Mouse (Mus musculus): ENCODE data around the gene Olfr1513. TPM values are rescaled to one million over a fixed set of nuclear protein-coding genes. Genes with fewer than 3 reads are reported as not detected.
"Not testable (repeated sequence)": the region's sequence is repeated elsewhere in the genome, so short reads cannot be mapped to it uniquely, and the experiment has no call there.

Olfr1513 gene
- not detected for total RNA-seq (2021)
- long read RNA-seq, experiment 1: 0 reads
- long read RNA-seq, experiment 2: 0 reads

DNA sequence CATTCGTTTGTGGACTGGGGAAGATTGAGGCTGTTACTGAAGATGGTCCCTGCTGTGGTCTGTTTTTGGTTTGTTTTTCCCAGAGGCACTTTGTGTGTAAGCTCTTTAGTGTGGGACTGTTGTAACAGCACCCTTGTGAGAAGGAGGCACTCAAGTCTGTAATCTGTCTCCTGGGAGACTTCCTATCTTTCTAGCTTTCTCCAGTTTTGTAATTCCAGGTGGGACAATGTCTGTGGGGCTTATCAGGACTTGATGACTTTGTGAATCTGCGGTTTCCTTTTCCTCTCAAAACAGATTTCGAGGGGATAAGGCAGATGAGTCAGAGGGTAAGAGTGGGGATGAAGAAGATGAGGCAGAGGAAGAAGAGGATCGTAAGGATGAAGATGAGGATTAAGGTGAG, at the start of gene Olfr1513:
Gene Olfr1513 (minus strand): TSS at position 101 of the 400 bp plus-strand sequence.
- DNase-seq: no peak

DNA sequence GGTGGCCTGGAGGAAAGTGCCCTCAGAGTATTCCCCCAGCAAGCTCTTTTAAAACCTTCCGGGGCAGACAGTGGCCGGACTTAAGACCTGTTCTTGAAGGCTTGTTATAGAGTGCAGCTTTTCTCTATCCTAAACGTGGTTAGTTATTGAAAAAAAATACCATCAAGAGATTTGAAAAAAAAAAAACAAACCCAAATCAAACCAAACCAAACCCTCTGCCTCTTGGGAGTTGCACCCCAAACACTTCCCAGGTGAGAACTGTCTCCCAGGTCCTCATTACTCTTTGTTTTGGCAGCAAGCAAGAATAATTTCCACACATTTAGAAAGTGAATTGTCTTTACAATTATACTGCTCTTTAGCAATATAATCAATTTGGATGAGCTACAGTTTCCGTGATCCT, 41.1 kb upstream of the Olfr1513 start, which contains the start of gene Olfr1511:
Gene Olfr1511 (minus strand): TSS at position 101 of the 400 bp plus-strand sequence.
- DNase-seq: no peak

DNA sequence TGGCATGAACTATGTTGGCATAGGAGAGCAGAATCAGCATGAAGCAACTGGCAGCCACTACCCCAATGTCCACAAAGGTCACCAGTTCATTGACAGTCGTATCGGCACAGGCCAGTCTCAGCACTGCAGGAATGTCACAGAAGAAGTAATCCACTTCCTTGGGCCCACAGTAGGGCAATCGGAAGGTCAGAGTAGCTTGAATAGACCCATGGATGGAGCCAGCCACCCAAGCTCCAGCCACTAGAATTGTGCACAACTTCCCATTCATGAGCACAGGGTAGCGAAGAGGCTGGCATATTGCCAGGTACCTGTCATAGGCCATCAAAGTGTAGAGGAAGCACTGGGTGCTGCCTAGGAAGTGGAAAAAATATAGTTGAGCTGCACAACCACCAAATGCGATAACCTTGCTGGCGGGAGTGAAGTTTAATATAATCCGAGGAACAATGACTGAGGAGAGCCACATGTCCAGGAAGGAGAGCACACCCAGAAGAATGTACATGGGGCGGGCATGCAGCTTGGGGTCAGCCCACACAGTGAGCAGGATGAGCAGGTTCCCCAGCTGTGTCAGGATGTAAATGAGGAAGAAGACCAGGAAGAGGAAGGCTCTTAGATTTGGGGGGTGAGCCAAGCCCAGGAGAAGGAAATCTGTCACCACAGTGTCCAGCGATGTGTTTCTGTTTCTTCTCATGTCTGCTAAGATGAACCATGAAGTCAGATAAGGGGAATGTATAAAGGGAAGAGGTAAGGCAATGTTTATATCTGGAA, 34.1 kb upstream of the Olfr1513 start:
- DNase-seq: not testable (repeated sequence)

DNA sequence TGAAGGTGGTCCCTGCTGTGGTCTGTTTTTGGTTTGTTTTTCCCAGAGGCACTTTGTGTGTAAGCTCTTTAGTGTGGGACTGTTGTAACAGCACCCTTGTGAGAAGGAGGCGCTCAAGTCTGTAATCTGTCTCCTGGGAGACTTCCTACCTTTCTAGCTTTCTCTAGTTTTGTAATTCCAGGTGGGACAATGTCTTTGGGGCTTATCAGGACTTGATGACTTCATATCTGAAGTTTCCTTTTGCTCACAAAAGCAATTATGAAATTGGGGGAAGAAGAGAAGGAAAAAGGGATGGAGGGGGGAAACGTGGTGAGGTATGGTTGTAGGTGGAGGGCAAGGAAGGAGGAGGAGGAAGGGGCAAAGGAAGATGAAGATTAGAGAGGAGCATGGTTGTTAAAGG, 22.9 kb upstream of the Olfr1513 start, which contains the start of gene Olfr1512:
Gene Olfr1512 (minus strand): TSS at position 101 of the 400 bp plus-strand sequence.
- no peak for DNase-seq

DNA sequence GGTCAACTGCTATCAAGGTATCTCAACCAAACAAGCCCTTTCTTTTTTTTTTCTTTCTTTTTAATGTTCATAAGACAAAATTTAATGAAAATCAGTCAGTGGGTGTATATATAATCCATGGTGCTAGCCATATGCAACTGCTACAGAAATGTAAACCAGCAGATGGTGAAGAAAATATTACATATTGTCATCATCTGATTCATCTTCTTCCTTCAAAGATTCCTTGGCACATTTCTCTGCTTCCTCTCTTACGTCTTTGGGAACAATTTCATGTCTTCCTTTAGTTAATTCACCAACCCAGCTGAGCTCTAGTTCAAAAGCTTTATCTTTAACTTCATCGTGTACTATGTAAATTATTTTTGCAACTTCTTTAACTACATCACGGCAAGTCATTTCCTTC, 12.5 kb upstream of the Olfr1513 start:
- no peak for DNase-seq

DNA sequence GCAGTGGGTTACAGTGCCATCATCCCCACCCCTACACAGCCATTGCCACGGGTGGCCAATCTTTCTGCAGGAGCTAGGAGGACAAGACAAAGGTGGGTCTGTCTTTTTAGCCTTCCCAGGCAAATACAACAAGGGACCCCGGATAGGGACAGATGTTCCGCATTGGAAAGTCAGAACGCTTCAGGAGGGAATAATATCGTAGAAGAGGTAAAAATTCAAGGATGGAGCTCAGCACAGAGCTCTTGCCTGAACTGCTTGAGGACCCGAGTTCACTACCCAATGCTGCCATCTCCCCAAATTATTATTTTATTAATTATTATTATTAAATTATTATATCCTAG, 16.7 kb downstream of the Olfr1513 start:
- DNase-seq: no peak

DNA sequence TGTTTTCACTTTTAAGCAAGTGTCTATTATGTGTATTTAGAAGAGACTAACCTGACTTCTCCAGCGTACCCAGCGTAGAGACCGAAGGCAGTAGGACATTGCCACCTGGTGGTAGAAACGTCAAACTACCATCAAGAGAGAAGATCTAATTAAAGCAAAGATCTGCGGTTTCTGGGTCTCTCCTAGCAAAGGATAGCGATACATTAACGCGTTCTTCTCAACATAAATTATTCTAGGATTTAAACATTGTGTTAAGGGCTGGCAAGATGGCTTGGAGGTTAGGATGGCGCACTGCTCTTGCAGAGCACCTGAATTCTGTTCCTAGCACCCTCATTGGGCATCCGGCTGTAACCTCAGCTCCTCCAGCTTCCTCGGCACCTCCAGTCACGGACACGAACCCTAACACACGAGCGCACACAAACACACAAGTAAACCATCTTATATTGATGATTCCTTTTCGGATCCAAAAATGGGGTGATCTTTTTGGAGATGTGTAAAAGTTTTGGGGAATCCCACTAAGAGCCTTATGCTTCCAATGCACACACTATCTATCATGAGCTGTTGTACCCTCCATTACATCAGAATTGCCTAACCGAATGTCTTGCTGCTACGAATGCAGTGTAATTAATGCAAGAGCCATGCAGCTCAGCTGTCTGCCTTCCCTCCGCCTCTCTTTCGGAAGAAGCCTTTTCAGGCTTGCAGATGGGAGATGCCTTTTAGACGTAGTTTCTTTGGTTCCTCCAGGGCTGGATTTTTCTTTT, 17.3 kb downstream of the Olfr1513 start:
- DNase-seq: peak; percentile 50

DNA sequence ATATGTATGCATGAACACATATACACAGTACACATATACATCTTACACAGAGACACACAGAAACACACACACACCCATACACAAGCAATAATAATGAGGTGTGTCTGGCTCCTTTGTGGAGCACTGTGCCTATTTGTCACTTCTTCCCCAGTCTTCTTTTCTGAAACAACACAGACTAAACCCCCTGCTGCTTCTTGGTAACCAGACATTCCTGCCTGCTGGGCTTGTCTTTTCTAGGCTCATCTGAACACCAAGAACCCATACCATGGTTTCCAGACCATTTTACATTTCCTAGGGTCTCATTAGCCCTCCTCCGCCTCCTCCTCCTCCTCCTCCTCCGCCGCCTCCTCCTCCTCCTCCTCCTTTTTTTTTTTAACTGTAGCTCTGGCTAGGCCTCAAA, 24.0 kb downstream of the Olfr1513 start:
- DNase-seq: no peak

DNA sequence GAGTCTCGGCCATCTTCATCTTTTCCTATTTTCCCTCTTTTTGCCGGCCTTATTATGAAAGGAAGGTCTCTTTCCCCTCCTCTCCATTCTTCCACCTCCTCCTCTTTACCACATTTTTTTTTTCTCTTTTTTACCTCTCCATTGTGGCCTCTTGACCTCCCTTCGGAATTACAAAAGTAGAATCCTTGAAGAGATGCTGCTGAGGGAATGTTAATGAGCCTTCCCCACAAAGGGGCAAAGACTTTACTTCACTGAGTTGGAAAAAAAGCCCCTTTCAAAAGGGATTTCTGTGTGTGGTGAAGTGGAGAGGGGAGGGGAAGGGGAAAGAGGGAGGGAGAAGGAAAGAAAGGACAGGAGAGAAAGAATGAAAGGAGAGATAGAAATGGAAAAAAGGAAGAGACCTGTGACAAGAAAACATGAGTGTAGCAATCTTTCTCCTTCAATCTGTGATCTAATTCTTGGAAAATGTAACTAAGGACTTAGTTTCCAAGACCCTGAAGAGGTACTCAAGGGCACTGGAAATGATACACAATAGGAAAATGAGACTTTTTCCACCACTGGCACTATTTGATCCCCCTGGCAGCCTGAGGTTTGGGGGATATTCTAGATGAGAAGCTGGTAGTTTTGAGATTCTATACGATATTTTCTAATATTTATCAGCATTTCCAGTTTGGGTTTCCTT, 25.0 kb downstream of the Olfr1513 start:
- DNase-seq: no peak

DNA sequence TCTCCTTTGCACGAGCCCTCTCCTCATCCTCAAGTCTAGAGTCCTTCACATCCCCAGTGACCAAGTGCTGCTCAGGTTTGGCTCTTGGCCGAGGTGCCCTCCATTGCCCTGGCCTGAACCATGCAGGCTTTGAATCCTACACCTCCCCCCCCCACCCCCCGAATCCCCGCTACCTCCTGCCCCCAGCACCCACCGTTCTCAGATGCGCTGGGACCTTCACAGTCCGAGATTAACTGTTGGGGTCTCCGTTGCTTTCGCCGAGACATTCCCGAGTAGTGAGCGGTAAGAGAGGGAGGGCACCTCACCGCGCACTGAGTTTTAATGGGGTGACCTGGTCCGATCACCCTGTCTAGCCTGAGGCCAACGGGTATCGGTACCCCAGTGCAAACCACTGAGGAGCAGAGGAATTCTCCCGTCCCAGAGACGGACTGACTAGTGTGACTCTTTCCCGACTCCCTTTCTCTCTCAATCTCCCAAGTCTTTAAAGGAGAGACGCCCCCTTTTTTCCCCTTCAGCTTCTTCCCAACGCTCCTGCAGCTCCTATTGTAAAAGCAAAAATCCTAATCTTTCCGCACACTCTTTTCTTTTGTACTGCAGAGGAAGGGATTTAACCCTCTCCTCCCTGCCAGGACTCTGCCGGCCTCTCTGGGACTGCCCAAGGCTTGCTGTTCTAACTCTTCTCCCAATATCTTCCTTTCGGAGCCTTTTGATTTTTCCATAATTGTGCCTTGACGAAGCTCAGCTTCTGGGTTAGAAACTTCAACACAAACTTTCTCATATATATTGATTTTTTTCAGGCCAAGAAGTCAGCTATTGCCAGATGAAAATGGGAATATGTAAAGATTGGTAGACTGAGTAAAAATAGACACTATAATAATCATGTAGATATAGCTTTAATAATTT, 28.0 kb downstream of the Olfr1513 start, which contains the start of gene Sall2:
Gene Sall2 (minus strand): TSS at position 853 of the 903 bp plus-strand sequence.
- no peak for DNase-seq

DNA sequence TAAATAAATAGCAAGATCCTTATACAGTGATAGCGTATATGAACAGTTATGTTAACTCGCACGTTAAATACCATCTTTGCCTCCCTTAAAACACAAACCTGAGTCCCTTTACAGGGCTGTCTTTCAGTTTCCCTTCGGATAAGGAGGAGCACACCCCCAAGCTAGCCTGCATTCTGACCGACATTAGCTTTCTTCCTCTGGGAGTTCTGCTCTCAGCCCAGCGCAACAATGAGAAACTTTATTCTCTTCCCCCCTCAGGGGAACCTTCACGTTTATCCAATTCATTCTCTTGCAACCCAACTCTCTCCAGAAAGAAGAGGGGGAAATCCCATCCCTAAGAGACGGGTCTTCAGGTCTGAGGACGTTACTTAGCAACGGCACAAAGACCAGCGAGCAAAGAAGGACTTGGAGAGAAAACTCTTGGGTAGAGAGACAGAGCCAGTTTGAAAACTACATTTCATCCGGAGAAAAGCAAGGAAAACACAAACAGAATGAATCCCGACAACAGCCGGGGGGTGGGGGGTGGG, 28.8 kb downstream of the Olfr1513 start:
- DNase-seq: no peak

DNA sequence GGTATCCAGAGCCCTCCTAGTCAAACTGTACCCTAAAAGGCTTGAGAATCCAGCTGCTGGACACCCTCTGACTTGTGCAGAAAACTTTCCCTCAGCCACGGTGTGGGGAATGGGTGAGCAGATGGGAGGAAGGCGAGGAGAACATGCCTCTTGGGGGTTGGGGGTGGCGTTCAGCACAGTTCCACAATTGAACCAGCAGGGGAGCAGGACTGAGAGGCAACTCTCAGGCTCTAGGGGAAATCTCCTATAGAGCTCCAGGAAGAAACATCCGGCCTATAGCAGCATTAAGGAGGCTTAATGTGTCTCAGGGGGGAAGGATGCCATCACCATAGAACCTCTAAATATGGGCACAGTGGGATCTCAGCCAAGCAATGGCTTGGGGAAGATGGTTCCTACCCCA, 30.3 kb downstream of the Olfr1513 start:
- no peak for DNase-seq

DNA sequence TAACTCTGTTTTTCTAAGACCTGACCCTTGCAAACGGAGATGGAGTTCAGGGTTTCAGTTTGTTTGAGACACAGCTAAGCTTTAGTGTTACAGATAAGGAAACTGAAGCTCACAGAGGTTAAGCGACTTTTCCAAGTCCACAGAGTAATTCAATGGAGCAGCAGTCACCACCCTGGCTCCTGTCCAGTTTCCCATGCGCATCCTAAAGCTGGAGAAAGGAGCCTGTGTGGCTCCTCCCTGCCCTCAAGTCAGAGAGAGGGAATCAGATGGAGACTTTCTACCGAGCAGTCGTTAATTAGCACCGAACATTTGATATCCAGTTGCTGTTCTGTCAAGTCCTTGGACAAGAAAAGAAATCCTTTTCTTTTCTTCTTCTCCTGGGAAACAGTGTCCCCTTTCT, 36.8 kb downstream of the Olfr1513 start:
- DNase-seq: no peak

DNA sequence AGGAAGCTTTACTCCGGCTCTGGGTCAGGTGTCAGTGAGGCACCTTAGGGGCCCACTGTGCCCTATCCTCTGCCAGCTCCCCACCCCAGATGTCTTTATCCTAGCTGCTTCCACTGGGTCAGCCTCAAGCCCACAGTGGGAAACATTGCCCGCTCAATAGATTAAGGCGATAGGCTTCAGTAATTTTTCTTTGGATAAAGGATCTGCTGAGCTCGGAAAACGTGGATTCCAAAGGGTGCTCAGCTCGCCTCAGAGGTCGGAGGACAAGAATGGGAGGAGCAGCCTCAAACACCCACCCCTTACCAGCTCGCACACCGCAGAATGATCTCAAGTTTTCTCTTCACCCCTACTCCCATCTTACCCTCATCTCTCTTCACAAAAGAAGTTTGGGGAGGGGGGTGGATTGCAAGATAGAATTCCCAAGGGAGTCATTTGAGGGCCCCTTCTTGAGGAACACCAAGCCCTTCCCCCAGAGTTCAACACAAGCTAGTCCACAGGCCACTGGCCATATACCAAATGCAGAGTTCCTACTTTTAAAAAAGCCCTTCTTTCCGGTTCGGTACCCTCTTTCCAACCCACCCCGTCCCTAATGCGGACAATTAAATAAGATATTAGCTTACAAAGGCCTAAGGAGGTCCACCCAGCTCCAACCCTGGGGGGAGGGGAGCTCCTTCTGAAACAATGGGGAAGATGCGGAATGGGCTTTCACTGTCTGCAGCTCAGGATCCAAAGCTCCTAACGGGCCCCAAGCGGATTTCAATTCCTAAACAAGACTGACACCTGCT, 39.6 kb downstream of the Olfr1513 start:
- DNase-seq: peak; percentile 18

DNA sequence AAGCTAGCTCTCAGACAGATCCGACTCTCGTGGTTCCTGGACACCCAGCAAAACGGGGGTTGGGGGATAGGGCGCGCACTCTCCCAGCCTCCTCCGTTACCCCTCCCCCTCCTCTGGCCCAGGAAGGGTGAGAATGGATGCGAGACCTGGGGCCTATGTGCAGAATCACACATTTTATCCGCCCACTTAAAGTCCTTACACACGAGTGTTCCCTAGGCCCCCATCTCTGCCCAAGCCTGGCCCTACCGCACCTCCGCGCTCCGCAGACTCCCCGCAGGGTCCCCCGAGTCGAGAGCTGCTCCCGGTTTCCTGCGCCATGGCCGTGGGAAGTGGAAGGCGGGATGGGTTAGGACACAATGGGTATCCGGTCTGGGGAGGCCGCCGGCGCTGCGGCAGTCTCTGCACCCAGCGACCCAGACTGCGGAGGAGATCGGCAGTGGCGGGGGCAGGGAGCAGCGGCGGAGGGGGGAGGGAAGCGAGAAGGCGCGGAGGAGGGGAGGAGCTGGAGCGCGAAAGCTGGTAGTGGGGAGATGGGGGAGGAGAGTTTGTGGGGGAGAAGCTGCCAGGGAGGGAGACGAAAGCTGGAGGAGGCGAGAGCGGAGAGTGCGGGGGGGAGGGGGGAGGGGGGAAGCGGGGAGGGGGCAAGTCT, 40.3 kb downstream of the Olfr1513 start:
- peak; percentile 64 for DNase-seq

DNA sequence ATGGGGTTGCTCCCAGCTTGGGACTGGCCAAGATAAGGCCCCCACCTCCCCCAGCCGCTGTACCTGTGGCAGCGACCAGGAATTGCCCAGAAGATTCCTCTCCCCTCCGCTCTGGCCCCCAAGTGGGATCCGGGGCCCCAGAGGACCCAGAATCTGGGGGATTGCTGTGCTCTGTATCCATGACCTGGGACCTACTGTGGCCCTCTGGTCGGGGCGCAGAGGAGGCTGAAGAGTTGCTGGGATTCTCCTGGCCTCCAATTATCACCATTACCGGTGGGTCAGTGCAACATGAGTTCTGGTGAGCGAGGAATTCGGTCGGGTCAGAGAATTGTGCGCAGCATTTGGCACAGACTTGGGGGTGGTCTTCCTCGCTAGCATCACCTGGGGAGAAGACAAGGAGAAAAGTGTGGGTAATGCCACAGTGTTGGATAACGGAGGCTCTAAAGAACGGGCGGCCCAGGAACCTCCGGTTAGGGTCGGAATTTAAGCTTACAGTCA, 40.9 kb downstream of the Olfr1513 start:
- DNase-seq: no peak

DNA sequence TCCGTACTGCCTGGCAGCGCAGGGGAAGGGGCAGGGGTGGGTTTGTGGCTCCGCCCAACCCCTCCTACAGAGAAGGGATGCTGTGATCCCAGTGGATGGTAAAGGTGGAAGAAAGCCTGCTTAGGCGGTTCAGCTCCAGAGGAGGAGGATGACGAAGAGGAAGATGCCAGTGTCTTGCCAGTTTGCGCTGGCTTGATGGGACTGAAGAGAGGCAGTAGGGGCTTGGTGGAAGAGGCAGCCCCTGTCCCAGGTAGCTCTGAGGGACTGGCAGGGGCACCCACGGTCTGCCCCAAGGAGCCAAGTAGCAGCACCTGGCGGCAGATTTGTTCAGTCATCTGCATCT, 41.4 kb downstream of the Olfr1513 start:
- DNase-seq: no peak

DNA sequence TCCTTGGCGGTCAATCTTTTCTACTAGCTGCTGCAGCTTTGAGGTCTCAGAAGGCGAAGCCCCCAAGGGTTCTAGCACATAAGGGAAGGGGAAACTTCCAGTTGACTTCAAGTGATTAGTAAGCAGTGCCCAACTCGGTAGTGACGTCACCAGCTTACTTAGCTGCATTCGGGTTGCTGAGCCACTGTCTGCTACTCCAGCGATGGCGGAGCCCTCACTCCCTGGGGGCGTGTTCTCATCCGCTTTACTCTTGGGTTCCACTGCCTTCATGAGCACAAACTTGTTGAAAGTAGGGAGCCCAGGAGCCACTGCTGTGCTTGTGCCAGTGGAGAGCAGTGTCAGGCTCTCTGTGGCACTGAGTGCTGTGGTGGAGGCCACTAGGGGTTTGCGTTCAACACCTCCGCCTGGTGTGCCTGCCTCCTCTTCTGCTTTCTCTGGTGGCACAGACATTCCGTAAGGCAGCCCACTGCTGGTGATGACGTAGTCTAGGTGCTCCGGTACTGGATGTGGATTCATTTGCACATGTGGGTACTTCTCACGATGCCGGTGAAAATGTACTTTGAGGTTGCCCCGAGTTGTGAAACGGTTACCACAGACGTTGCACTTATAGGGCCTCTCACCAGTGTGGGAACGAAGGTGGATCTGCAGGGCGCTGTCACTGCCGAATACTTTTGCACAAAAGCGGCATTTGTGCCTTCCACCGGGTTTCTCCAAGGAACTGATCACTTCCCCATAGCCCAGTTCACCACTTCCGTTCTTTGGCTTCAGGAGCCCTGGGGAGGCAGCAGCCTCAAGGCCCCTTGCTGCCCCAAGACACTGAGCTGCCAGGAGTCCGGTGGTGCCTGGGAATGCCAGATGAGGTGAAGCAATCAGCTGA, 42.0 kb downstream of the Olfr1513 start:
- peak; percentile 8 for DNase-seq

DNA sequence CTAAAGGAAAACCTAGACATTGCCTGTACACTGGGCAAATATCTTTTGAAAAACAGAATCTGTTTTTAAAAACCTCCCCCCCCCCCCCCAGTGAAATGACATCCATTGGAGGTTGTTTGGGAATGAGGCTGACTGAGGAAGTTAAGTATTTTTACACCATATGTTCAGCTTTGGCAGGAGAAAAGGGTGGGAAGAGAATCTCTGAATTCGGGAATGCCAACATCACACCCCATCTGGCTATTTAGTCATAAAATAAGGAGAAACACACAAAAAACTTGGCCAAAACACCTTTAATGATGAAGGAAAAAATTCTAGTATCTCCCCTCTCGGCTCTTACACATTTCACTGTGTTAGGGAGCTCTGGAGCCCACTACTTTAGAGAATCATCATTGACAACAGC, 45.3 kb downstream of the Olfr1513 start:
- DNase-seq: no peak
